Mouse (Mus musculus): ENCODE results near the gene 4930402H24Rik. TPM values are rescaled to one million over a fixed set of nuclear protein-coding genes. Genes with fewer than 3 reads are reported as not detected.
"Not testable (repeated sequence)": the region's sequence is repeated elsewhere in the genome, so short reads cannot be mapped to it uniquely, and the experiment has no call there.

Gene 4930402H24Rik
- polyA plus RNA-seq, 1 experiment from 2014 or later = 112 TPM

DNA sequence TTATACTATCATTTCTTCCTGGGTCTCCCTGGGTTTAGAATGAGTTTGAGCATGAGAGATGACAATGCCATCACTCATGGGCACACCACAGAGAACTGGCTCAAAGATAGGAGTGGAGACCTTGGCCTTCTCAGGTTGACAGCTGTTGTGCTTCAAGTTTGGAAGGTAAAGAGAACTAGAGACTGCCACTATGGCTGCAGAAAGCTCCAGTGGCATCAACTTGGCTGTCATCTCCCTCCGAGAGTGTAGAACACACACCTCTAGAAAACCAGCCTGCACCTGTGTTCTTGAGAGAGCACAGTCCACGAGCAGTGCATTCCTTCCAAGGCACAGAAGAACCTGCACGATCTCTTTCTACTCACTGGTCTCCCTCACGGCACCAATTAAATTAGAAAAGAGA is 76.7 kb downstream of the 4930402H24Rik start:
- H3K4me1 ChIP-seq (replicated peaks) = peaks cover 11% of the 10 kb centered on the region
- ATAC-seq = no peak
- 89% methylated on average over 4 of the region's 4 CpGs for WGBS

DNA sequence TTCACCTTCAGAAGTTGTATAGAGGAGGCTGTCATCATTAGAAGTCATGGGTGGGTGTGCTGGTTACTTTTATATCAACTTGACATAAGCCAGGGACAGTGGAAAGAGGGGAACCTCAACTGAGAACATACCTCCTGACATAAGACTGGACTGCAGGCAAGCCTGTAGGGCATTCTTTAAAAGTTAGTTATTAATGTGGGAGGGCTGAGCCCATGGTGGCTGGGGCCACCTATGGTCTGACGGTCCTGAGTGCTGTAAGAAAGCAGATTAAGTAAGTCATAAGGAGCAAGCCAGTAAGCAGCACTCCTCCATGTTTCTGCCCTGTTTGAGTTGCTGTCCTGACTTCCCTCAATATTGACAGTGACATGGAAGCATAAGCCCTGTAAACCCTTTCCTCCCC is 77.5 kb downstream of the 4930402H24Rik start:
- ATAC-seq = no peak
- H3K4me2 ChIP-seq (replicated peaks) = no peak overlapping the region
- peaks cover 26% of the 10 kb centered on the region for H3K36me3 ChIP-seq
- no peak overlapping the region for H3K27ac ChIP-seq
- peaks cover 11% of the 10 kb centered on the region for H3K4me1 ChIP-seq (replicated peaks)
- no peaks in the 10 kb centered on the region for H3K27me3 ChIP-seq
- WGBS = 100% methylated on average over 1 of the region's 1 CpGs
- no peaks in the 10 kb centered on the region for H3K9me3 ChIP-seq
- H3K9ac ChIP-seq (replicated peaks) = no peak overlapping the region
- no peak overlapping the region for H3K4me3 ChIP-seq (replicated peaks)

More for the DNA sequence above, 76.7 kb downstream of the 4930402H24Rik start:
- Histone ChIP-seq H3K4me3 (replicated peaks) (no peak overlapping the region), H3K4me2 (replicated peaks) (no peak overlapping the region), H3K27ac (no peak overlapping the region), H3K27me3 (no peaks in the 10 kb centered on the region), H3K9me3 (no peaks in the 10 kb centered on the region), H3K9ac (replicated peaks) (no peak overlapping the region), H3K36me3 (peaks cover 22% of the 10 kb centered on the region)

DNA sequence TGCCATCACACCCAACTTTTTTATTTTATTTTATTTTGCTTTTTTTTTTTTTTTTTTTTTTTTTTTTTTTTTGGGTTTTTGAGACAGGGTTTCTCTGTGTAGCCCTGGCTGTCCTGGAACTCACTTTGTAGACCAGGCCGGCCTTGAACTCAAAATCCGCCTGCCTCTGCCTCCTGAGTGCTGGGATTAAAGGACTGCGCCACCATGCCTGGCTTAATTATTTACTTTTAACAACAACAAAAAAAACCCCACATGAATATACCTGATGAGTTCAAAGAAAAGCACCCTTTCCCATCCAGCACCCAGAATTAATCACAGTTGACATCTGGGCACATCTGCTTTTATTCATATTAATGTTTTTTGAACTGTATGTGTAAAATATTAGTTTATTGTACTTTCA is 78.1 kb downstream of the 4930402H24Rik start:
- ATAC-seq; H3K4me1 ChIP-seq (replicated peaks); H3K27me3 ChIP-seq; H3K9me3 ChIP-seq; H3K4me2 ChIP-seq (replicated peaks); H3K4me3 ChIP-seq (replicated peaks); H3K27ac ChIP-seq; H3K9ac ChIP-seq (replicated peaks): not testable (repeated sequence)
- WGBS = 82% methylated on average over 3 of the region's 3 CpGs
- H3K36me3 ChIP-seq = peaks cover 26% of the 10 kb centered on the region

DNA sequence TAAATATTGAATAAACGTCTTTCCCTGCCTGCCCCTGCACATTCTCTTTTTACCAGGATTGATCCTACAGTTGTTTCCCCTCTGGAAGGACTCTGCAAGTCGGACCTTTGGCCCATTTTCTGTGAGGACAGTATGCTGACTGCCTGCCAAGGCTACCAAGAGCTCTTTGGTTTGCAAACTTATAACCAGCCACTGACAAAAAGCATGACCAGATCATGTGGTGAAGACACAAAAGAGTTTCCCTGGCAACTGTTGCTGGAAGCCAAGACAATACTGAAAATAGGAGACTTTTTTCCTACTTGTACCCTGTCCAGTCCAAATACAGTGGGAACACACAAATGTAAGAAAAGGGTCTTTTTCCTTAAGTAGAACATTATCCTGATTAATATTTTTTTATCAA is 78.8 kb downstream of the 4930402H24Rik start:
- no peak overlapping the region for H3K27ac ChIP-seq
- no peak overlapping the region for H3K4me2 ChIP-seq (replicated peaks)
- no peaks in the 10 kb centered on the region for H3K9me3 ChIP-seq
- H3K9ac ChIP-seq (replicated peaks) = no peak overlapping the region
- peaks cover 5% of the 10 kb centered on the region; the same call in 1 of the 2 replicates for H3K4me1 ChIP-seq (replicated peaks)
- peak; percentile 66; the same call in 1 of the 2 replicates for ATAC-seq
- peaks cover 28% of the 10 kb centered on the region for H3K36me3 ChIP-seq
- H3K4me3 ChIP-seq (replicated peaks) = no peak overlapping the region
- H3K27me3 ChIP-seq = no peaks in the 10 kb centered on the region
- 22% methylated on average over 2 of the region's 2 CpGs for WGBS

DNA sequence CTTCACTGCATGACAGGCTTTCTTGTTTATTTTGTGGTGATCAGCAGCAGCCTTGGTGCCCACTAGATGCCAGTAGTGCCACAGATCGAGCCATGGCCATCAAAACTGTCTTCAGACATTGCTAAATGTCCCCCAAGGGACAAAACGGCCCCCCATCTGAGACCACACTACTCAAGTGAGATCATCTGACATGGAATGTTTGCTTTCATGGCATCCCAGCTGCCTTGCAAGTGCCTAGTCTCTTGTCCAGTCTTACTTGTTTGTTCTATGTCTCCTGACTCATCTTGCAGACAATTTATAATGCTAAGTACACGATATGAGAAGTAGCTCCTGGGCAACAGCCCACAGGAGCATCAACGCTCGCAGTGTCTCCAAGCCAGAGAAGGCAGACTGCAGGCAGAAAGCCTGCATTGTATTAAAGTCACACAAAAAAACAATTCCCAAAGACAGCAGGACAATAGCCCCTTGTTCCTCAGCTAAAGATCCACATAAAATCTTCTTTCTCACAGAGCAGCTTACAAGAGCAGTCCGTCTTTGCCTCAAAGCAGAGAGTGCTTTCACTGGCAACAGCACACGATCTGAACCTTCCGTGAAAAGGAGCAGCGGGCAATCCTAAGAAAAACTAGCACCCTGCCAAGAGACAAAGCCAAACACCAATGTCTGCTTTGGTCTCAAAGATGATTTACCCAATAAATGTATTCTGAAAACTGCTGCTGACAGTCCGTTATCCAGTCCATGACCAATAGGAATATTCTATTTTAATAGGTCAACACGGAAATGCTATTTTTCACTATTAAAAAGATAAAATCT is 87.2 kb downstream of the 4930402H24Rik start:
- peak overlapping the region; percentile 11; the same call in 1 of the 2 replicates for H3K4me2 ChIP-seq (replicated peaks)
- peaks cover 9% of the 10 kb centered on the region for H3K4me1 ChIP-seq (replicated peaks)
- peak overlapping the region; percentile 67 for H3K27ac ChIP-seq
- no peak overlapping the region for H3K4me3 ChIP-seq (replicated peaks)
- WGBS = 26% methylated on average over 11 of the region's 11 CpGs
- H3K36me3 ChIP-seq = peaks cover 66% of the 10 kb centered on the region
- H3K9ac ChIP-seq (replicated peaks) = no peak overlapping the region
- no peaks in the 10 kb centered on the region for H3K27me3 ChIP-seq
- ATAC-seq = peak; percentile 81
- no peaks in the 10 kb centered on the region for H3K9me3 ChIP-seq

DNA sequence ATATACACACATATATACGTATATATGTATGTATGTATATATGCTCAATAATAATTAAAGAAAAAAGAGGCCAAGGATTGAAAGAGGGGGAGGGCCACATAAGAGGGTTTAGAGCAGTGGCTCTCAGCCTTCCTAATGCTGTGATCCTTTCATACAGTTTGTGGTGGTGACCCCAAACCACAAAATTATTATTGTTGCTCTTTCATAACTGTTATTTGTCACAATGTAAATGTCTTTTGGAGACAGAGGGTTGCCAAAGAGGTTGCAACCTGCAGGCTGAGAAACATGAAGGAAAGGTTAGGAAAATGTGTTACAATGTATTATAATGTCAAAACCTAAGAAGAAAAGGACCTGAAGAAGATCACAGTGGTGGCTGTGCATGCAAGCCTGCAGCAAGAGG is 88.3 kb downstream of the 4930402H24Rik start:
- Histone ChIP-seq H3K4me2 (replicated peaks) (no peak overlapping the region), H3K9me3 (no peaks in the 10 kb centered on the region), H3K27ac (no peak overlapping the region), H3K9ac (replicated peaks) (no peak overlapping the region), H3K4me3 (replicated peaks) (no peak overlapping the region), H3K36me3 (peaks cover 78% of the 10 kb centered on the region), H3K27me3 (no peaks in the 10 kb centered on the region), H3K4me1 (replicated peaks) (peaks cover 9% of the 10 kb centered on the region)
- 95% methylated on average over 1 of the region's 1 CpGs for WGBS
- no peak for ATAC-seq

DNA sequence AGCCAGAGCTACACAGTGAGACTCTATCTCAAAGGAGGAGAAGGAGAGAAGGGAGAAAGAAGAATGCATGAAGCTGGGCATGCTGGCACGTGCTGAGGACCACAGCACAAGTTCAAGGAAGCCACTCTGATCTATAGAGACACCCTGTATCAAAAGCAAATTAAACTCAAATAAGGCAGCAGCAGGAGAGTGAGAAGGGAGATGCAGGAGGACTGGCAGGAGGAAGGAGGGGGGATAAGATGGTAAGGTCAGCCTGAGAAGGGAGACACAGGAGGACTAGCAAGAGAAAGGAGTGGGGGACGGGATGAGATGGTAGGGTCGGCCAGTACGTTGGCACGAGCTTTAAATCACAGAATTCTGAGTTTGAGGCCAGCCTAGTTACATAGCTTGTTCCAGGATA is 90.0 kb downstream of the 4930402H24Rik start:
- Histone ChIP-seq H3K27me3 (no peaks in the 10 kb centered on the region), H3K4me1 (replicated peaks) (peaks cover 9% of the 10 kb centered on the region), H3K36me3 (peaks cover 78% of the 10 kb centered on the region), H3K27ac (no peak overlapping the region), H3K9ac (replicated peaks) (no peak overlapping the region), H3K9me3 (no peaks in the 10 kb centered on the region), H3K4me2 (replicated peaks) (no peak overlapping the region), H3K4me3 (replicated peaks) (no peak overlapping the region)
- ATAC-seq = no peak
- 91% methylated on average over 5 of the region's 5 CpGs for WGBS

DNA sequence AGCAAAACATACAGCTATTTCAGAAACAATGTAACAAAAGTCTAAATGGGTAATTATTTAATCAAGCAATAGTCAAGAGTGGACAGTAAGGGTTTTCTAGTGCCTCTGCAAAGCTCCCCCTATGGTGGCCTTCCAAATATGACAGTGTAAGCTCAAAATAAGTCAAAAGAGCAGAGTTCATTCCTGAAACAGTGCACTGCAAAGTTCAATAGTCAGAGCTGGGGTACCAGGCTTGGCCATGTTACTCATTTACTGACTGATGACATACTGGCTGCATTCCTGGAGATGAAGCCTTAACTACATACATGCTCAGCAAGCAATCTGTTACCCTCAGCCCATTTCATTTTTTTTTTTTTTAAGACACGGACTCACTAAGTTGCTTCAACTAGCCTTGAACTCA is 91.7 kb downstream of the 4930402H24Rik start:
- no peak overlapping the region for H3K27ac ChIP-seq
- no peaks in the 10 kb centered on the region for H3K27me3 ChIP-seq
- H3K4me2 ChIP-seq (replicated peaks) = no peak overlapping the region
- no peaks in the 10 kb centered on the region for H3K9me3 ChIP-seq
- H3K36me3 ChIP-seq = peaks cover 76% of the 10 kb centered on the region
- no peak for ATAC-seq
- no peak overlapping the region for H3K4me3 ChIP-seq (replicated peaks)
- H3K4me1 ChIP-seq (replicated peaks) = peaks cover 7% of the 10 kb centered on the region
- 96% methylated on average over 1 of the region's 1 CpGs for WGBS
- H3K9ac ChIP-seq (replicated peaks) = no peak overlapping the region

DNA sequence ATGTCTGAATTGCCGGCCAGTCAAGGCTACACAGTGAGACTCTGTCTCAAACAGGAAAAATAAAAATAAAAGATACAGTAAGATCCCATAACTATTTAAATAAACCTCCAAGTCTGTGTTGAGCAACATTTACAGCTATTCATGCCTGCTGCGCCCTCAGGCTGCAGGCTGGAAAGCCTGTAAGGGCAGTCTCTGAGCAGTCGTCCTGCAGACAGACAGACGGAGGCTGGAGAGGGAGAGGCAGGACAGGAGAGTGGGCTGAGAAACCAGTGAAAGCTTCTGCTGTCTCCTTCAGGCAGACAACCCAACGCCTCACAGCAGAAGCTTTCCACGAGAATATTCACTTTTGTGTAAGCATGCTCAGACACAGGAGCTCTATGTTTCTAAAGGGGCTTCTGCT is 92.5 kb downstream of the 4930402H24Rik start:
- H3K4me3 ChIP-seq (replicated peaks) = no peak overlapping the region
- WGBS = 89% methylated on average over 6 of the region's 6 CpGs
- no peak overlapping the region for H3K9ac ChIP-seq (replicated peaks)
- H3K27me3 ChIP-seq = no peaks in the 10 kb centered on the region
- no peaks in the 10 kb centered on the region for H3K9me3 ChIP-seq
- no peaks in the 10 kb centered on the region for H3K4me1 ChIP-seq (replicated peaks)
- no peak overlapping the region for H3K27ac ChIP-seq
- H3K4me2 ChIP-seq (replicated peaks) = no peak overlapping the region
- H3K36me3 ChIP-seq = peaks cover 77% of the 10 kb centered on the region
- ATAC-seq = no peak

DNA sequence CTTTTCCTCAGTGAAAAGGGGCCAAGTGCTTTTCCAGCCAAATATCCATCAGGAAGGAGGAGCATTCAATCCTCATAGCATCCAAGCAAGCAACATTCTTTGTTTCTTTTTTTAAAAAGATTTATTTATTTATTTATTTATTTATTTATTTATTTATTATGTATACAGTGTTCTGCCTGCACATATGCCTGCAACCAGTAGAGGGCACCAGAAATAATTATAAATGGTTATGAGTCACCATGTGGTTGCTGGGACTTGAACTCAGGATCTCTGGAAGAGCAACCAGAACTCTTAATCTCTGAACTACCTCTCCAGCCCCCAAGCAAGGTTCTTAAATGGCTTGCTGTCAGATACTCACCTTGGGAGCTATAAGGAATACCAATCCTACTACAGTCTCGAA is 93.7 kb downstream of the 4930402H24Rik start:
- Histone ChIP-seq H3K9ac (replicated peaks) (no peak overlapping the region), H3K27me3 (no peaks in the 10 kb centered on the region), H3K9me3 (no peaks in the 10 kb centered on the region), H3K36me3 (peaks cover 82% of the 10 kb centered on the region), H3K4me3 (replicated peaks) (no peak overlapping the region), H3K27ac (no peak overlapping the region), H3K4me2 (replicated peaks) (no peak overlapping the region), H3K4me1 (replicated peaks) (no peaks in the 10 kb centered on the region)
- WGBS = 100% methylated on average over 1 of the region's 1 CpGs
- ATAC-seq = no peak

DNA sequence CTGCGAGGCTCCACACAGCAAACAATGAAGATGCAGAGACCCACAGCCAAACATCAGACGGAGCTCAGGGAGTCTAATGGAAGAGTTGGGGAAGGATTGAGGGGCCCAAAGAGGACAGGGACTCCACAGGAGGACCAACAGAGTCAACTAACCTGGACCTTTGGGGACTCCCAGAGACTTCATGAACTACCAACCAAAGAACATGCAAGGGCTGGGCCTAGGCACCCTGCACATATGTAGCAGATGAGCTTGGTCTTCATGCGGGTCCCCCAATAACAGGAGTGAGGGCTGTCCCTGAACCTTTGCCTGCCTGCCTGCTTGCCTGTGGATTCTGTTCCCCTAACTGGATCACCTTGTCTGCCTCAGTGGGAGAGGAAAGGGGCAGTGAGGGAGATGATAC is 101.1 kb downstream of the 4930402H24Rik start:
- WGBS = 95% methylated on average over 3 of the region's 3 CpGs
- H3K36me3 ChIP-seq = peaks cover 68% of the 10 kb centered on the region
- H3K27ac ChIP-seq = no peak overlapping the region

DNA sequence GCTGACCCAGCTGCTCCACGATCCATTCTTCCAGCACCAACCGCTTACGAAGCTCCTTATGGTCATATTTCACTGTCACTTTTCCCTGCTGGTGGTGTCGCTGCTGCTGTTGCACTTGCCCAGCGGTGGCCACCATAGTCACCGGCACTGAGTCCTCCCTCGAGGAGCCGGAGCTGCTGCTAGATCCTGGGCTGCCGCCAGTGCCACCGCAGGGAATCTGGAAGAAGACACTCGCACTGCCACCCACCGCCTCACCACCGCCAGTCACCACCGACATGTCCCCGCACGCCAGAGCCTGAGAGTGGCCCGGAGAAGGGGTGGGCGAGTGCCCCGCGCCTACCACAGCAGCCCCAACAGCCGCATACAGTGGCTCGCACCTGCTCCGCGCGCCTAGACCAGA is 102.5 kb downstream of the 4930402H24Rik start:
- Histone ChIP-seq H3K36me3 (peaks cover 54% of the 10 kb centered on the region), H3K4me2 (replicated peaks) (no peak overlapping the region), H3K27ac (no peak overlapping the region), H3K9me3 (no peaks in the 10 kb centered on the region), H3K27me3 (no peaks in the 10 kb centered on the region), H3K4me3 (replicated peaks) (no peak overlapping the region), H3K9ac (replicated peaks) (no peak overlapping the region), H3K4me1 (replicated peaks) (no peaks in the 10 kb centered on the region)
- 76% methylated on average over 25 of the region's 25 CpGs for WGBS
- no peak for ATAC-seq

More for the DNA sequence above, 101.1 kb downstream of the 4930402H24Rik start:
- no peak overlapping the region for H3K4me3 ChIP-seq (replicated peaks)
- H3K27me3 ChIP-seq = no peaks in the 10 kb centered on the region
- H3K4me1 ChIP-seq (replicated peaks) = no peaks in the 10 kb centered on the region
- no peak overlapping the region for H3K9ac ChIP-seq (replicated peaks)
- H3K9me3 ChIP-seq = no peaks in the 10 kb centered on the region
- no peak for ATAC-seq
- H3K4me2 ChIP-seq (replicated peaks) = no peak overlapping the region

DNA sequence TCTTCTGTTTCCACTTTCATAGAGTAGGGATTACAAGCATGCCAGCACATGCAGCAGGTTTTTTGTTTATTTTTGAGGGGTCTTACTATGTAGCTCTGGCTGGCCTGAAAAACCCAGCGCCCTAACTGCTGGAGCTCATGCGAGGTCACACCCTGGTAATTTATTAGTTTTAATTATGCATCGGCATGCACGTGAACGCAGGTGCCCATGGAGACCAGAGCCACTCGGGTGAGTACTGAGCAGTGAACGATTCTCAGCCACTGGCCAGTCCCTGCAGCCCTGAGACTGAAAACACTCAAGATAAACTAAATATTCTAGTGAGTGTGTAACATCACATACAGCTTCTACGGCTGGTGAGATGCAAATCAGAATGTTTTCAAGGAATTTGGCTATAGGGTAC is 110.5 kb downstream of the 4930402H24Rik start:
- Histone ChIP-seq H3K9me3 (no peaks in the 10 kb centered on the region), H3K9ac (replicated peaks) (no peak overlapping the region), H3K4me2 (replicated peaks) (no peak overlapping the region), H3K4me1 (replicated peaks) (no peaks in the 10 kb centered on the region), H3K4me3 (replicated peaks) (no peak overlapping the region), H3K27me3 (no peaks in the 10 kb centered on the region), H3K27ac (no peak overlapping the region), H3K36me3 (peaks cover 48% of the 10 kb centered on the region)
- ATAC-seq = no peak
- 78% methylated on average over 8 of the region's 8 CpGs for WGBS
